Mouse (Mus musculus): ENCODE measurements at regions not wholly inside any gene's neighbourhood (a gene's known extent, or its start where the extent isn't known, plus 50 kb on each side); places are given as distances from the start of the nearest gene placed in this dataset.
"Not testable (repeated sequence)": the region's sequence is repeated elsewhere in the genome, so short reads cannot be mapped to it uniquely, and the experiment has no call there.

DNA sequence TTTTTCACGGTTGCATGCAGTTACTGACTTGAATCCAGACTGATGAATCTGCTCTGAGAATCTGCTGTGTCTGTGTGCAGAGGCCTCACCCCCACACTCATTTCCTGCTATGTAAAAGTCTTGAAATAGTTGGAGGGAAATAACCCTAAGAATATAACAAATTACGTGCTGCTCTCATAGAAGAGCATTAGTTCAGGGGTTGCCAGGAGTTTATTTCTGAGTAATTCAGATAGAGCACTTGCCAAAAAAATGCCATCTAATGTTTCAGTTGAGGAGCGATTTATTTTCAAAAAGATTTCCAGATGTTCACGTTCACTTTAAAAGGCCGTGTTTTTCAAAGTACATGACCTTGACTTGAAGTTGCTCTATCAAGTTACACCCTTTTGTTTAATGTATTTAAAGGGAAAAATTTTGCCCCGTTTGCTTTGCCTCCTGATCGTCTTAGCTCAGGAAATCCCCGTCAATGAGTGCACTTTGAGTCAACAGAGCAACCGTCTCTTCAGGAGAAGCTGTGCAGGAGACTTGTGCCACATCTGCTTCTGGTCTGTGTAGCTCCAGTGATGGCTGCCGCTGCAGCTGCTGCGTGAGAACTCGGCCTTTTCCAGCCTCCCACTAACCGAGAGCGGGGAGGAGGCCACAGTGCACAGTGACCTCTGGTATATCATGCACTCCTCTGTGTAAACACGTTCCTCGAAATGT lies 50.9 kb upstream of the Sec61g start:
- Histone ChIP-seq H3K4me3 (no peak overlapping the region), H3K9me3 (replicated peaks) (no peaks in the 10 kb centered on the region), H3K4me1 (no peaks in the 10 kb centered on the region), H3K27ac (replicated peaks) (no peak overlapping the region), H3K27me3 (ENCODE audit: low read depth, poor library complexity, severe bottlenecking) (no peaks in the 10 kb centered on the region), H3K36me3 (no peaks in the 10 kb centered on the region)
- 62% methylated on average over 16 of the region's 16 CpGs for WGBS
- DNase-seq (ENCODE audit: low spot score), result peak; percentile 41

DNA sequence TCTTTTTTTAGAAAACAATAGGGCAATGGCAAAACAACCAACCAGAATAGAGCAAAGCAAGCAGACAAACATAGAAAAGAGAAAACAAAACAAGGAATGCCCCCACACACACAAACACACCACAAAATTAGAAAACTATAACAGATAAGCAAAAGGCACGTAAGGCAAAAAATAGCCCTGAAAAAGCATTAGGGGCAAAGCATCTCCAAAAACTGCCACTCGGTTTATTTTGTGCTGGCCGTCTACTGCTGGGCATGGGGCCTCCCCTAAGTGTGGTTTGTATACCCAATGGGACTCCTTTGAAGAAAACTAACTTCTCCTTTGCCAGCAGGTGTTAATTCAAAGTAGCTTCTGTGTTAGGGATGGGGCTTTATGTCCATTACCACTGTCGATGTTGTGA lies 53.4 kb upstream of the Sec61g start:
- H3K4me3 ChIP-seq, result no peak overlapping the region
- no peaks in the 10 kb centered on the region for H3K36me3 ChIP-seq
- 90% methylated on average over 4 of the region's 4 CpGs for WGBS
- no peaks in the 10 kb centered on the region for H3K27me3 ChIP-seq (ENCODE audit: low read depth, poor library complexity, severe bottlenecking)
- H3K27ac ChIP-seq (replicated peaks), result no peak overlapping the region
- H3K9me3 ChIP-seq (replicated peaks), result no peaks in the 10 kb centered on the region
- no peaks in the 10 kb centered on the region for H3K4me1 ChIP-seq
- no peak for DNase-seq (ENCODE audit: low spot score)

DNA sequence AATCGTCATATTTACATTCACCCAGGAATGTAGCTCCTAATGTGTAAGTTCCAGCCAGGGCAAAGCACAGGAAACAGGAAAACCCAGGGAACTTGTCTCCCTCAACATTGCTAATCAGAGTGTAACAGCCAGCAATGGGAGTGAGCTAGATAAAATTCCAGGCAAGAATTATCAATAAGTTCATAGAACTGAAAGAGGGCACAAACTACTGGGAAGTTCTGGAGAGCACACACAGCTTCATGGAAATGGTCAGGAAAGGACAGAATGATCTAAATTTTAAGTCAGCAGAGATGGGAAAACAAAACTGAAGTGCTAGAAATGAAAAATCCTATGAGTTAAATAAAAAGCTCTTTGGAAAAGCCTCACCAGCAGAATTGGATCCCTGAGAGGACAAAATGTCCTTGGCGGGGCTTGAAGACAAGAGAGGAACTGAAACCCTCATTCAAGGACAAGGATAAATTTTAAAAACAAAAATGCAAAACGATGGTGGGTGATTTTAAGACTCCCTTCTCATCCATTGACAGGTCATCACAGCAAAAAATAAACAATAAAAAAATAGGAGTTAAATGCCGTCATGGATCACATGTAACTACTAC lies 80.9 kb upstream of the Sec61g start:
- Histone ChIP-seq H3K9me3 (replicated peaks) (no peaks in the 10 kb centered on the region), H3K4me1 (peaks cover 26% of the 10 kb centered on the region), H3K27me3 (ENCODE audit: low read depth, poor library complexity, severe bottlenecking) (no peaks in the 10 kb centered on the region), H3K4me3 (no peak overlapping the region), H3K36me3 (no peaks in the 10 kb centered on the region), H3K27ac (replicated peaks) (no peak overlapping the region)
- WGBS, result 90% methylated on average over 4 of the region's 4 CpGs
- DNase-seq (ENCODE audit: low spot score), result no peak

DNA sequence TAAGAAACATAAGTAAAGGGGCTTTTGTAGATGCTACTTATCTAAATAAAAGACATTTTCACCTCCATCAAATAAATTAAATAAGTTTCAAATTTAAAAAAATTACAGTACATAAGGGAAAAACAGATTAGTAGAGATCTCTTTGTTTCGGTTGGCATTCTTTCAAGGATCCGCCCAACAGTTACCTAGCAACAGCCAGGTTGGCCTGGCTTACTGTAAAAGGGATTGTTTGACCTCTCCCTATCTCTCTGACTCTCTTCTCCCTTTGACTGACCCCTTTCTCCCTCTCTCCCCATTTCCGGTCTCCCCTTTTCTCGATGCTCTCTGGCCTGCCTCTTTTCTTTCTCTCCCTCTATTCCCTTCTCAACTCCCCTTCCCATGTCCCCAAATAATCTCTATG lies 82.3 kb upstream of the Sec61g start:
- DNase-seq (ENCODE audit: low spot score), result no peak
- Histone ChIP-seq H3K27me3 (ENCODE audit: low read depth, poor library complexity, severe bottlenecking) (no peaks in the 10 kb centered on the region), H3K9me3 (replicated peaks) (no peaks in the 10 kb centered on the region), H3K4me1 (peaks cover 36% of the 10 kb centered on the region), H3K36me3 (no peaks in the 10 kb centered on the region), H3K4me3 (no peak overlapping the region), H3K27ac (replicated peaks) (peak overlapping the region; percentile 83)
- WGBS, result 50% methylated on average over 4 of the region's 4 CpGs

GRCm38 (mm10) chr11:16591471-16591921 lies 83.2 kb upstream of the Sec61g start:
- Histone ChIP-seq H3K27me3 (ENCODE audit: low read depth, poor library complexity, severe bottlenecking) (no peaks in the 10 kb centered on the region), H3K4me3 (peak overlapping the region; percentile 14; the same call in 1 of the 2 replicates), H3K36me3 (no peaks in the 10 kb centered on the region), H3K4me1 (peaks cover 37% of the 10 kb centered on the region), H3K27ac (replicated peaks) (peak overlapping the region; percentile 83), H3K9me3 (replicated peaks) (no peaks in the 10 kb centered on the region)
- WGBS, result 3% methylated on average over 7 of the region's 7 CpGs
- peak; percentile 89 for DNase-seq (ENCODE audit: low spot score)

DNA sequence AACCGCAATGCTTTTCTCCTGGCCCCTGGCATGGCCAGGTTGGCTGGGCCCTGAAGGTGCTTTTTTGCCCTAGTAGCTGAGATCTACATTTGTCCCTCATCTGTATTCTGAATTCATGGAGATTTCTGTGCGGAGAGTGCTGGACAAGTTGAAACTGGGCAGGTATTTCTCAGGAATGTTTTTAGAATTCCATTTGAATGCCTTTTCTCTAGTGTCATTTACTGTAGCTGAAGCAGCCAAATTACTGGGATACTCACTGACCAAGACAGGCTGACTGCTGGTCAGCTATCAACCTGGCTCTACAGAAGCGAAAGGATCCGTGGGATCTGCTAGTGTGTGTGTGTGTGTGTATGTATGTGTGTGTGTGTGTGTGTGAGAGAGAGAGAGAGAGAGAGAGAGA lies 83.7 kb upstream of the Sec61g start:
- peak overlapping the region; percentile 14; the same call in 1 of the 2 replicates for H3K4me3 ChIP-seq

DNA sequence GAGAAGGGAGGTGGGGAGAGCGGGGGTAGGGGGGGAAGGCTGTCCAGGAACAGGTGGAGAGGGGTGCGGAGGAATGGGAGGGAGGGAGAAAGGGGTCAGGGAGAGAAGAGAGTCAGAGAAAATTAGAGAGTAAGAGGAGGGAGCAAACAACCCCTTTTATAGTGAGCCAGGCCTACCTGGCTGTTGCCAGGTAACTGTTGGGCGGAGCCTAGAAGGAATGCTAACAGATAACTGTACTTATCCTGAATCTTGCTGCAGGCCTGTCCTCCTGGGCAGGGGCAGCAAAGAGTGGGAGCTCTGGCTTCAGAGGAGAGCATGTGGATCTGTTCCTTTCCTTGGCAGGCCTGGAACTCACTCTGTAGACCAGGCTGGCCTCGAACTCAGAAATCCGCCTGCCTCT lies 84.5 kb upstream of the Sec61g start:
- peaks cover 37% of the 10 kb centered on the region for H3K4me1 ChIP-seq

More for the DNA sequence above, 83.7 kb upstream of the Sec61g start:
- Histone ChIP-seq H3K27me3 (ENCODE audit: low read depth, poor library complexity, severe bottlenecking) (no peaks in the 10 kb centered on the region), H3K27ac (replicated peaks) (peak overlapping the region; percentile 83), H3K9me3 (replicated peaks) (no peaks in the 10 kb centered on the region), H3K36me3 (no peaks in the 10 kb centered on the region), H3K4me1 (peaks cover 37% of the 10 kb centered on the region)
- DNase-seq (ENCODE audit: low spot score), result no peak
- WGBS, result 47% methylated on average over 4 of the region's 4 CpGs

GRCm38 (mm10) chr11:16594832-16595231 lies 86.5 kb upstream of the Sec61g start:
- no peak for DNase-seq (ENCODE audit: low spot score)
- Histone ChIP-seq H3K27ac (replicated peaks) (no peak overlapping the region), H3K9me3 (replicated peaks) (0 out of 2 replicates have a peak, but pooled peaks cover 4% of the 10 kb centered on the region), H3K36me3 (no peaks in the 10 kb centered on the region), H3K4me3 (no peak overlapping the region), H3K4me1 (peaks cover 37% of the 10 kb centered on the region), H3K27me3 (ENCODE audit: low read depth, poor library complexity, severe bottlenecking) (no peaks in the 10 kb centered on the region)
- WGBS, result 56% methylated on average over 1 of the region's 1 CpGs

More for the DNA sequence above, 84.5 kb upstream of the Sec61g start:
- Histone ChIP-seq H3K27ac (replicated peaks) (peak overlapping the region; percentile 83), H3K27me3 (ENCODE audit: low read depth, poor library complexity, severe bottlenecking) (no peaks in the 10 kb centered on the region), H3K9me3 (replicated peaks) (no peaks in the 10 kb centered on the region), H3K4me3 (no peak overlapping the region), H3K36me3 (no peaks in the 10 kb centered on the region)
- no peak for DNase-seq (ENCODE audit: low spot score)
- 93% methylated on average over 5 of the region's 5 CpGs for WGBS

DNA sequence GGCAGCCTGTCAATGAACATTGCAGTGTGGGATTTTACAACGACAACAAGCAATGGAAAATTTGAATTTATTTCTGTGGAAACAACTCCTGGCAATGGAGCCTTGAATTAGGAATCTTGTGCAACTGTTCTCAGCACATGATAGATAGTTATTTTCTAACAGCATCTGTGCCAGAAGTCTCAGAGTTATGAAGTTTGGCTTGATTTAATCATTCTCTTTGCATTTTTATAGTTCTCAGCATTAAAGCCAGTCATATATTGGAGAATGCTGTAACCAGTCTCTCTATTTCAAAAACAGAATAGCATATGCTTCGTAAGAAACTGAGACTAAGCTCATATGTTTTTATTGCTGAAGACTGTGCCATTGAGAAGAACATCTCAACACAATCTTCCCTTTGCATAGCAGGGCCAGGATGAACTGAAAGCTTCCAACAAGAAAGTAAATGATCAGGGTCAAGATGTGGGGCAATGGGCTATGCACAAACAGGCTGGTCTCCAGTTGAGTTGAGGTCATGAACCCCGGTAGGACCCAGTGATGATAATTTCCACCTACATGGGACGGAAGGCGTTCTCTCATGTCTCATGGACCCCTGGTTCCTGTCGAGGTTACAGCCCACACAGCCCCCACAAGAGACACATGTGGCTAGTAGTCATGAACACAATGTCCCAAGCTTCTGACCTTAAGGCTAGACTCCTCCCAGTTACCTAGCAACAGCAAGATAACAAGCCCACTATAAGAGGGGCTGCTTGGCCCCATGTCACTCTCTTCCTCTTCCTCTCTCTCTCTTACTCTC lies 89.0 kb upstream of the Sec61g start:
- no peak overlapping the region for H3K27ac ChIP-seq (replicated peaks)
- no peak for DNase-seq (ENCODE audit: low spot score)
- 86% methylated on average over 6 of the region's 6 CpGs for whole genome bisulfite sequencing
- no peak overlapping the region for H3K4me3 ChIP-seq
- peaks cover 17% of the 10 kb centered on the region for H3K4me1 ChIP-seq
- H3K27me3 ChIP-seq (ENCODE audit: low read depth, poor library complexity, severe bottlenecking), result no peaks in the 10 kb centered on the region
- H3K9me3 ChIP-seq (replicated peaks), result peaks cover 4% of the 10 kb centered on the region; the same call in 1 of the 2 replicates
- no peaks in the 10 kb centered on the region for H3K36me3 ChIP-seq

DNA sequence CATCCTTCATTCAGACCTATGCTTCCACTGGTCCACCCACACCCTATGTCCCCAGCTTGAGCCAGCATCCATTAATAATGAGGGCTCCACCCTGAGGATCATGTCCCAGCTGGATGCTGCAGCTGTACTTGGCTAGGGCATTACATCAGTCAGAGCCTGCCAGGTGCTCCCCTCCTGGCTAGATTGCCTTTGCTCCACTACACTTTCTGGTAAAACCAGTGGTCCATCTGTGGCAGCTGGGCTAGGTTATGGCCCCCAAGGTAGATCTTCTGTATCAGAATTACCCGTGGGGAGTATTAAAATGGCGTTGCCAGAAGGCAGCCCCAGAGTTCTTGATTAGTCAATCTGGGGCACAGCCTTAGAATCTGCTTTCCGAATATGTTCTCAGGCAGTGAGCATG lies 94.7 kb upstream of the Sec61g start:
- Histone ChIP-seq H3K4me3 (no peak overlapping the region), H3K9me3 (replicated peaks) (peaks cover 4% of the 10 kb centered on the region; the same call in 1 of the 2 replicates), H3K27me3 (ENCODE audit: low read depth, poor library complexity, severe bottlenecking) (no peaks in the 10 kb centered on the region), H3K4me1 (no peaks in the 10 kb centered on the region), H3K27ac (replicated peaks) (no peak overlapping the region), H3K36me3 (no peaks in the 10 kb centered on the region)
- WGBS, result 90% methylated on average over 3 of the region's 3 CpGs
- DNase-seq (ENCODE audit: low spot score), result no peak

DNA sequence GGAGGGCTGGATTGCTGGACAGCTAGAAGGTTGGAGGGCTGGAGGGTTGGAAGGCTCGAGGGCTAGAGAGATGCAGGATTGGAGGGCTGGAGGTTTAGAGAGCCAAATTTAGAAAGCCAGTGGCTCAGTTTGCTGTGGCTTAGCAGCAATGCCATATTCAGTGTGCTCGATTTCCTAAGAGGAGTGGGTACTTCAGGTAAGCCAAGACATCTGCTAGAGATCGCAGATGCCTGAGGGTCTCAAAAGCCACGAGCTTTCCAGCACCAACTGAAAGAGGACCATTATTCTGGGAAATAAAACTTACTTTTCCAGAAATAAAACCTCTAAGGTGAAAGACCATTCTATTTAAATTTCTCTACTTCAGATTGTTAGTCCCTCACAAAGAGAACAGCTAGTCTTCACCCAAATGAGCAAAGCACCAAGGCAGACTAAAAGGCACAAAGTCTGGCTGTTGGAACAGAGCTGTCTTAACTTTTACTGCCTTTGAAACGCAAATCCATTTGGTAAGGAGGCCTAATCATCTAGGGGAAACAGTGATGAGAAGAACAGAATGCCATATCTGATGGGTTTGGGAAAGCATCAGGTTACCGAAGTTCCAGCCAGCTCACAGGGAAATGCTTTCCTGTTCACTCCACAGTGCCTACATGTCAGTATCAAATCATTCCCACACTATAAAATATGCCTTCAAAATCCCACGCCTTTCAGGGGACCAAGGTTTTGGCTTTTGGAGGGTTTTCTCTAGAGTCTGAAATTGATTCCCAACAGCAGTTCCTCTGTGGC lies 98.3 kb upstream of the Sec61g start:
- no peak for DNase-seq (ENCODE audit: low spot score)
- Histone ChIP-seq H3K27ac (replicated peaks) (no peak overlapping the region), H3K9me3 (replicated peaks) (no peaks in the 10 kb centered on the region), H3K27me3 (ENCODE audit: low read depth, poor library complexity, severe bottlenecking) (no peaks in the 10 kb centered on the region), H3K36me3 (no peaks in the 10 kb centered on the region), H3K4me3 (no peak overlapping the region), H3K4me1 (no peaks in the 10 kb centered on the region)
- WGBS, result 84% methylated on average over 7 of the region's 7 CpGs

DNA sequence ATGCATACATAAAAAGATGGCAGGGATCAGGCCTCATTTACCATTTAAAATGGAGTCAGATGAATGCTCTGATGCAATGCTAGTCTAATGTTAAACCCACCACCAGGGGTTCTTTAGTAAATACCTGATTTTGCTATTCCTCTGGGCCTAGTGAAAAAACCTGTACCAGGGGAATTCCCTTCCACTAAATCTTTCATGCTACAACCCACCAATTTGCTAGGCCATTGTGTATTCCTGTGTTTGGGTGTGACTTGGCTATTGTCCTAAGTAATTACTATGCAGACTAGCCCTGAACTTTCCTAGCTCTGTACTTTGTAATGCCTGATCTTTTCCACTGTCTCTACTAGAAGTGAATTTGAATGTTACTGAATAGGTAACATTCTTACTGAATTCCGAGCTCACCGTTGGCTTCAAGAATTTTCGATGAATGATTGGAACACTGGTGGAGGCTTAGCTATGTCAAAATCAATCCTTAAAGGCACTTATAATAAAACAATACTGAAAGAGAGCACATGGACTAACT lies 99.7 kb upstream of the Sec61g start:
- H3K27ac ChIP-seq (replicated peaks); H3K36me3 ChIP-seq; H3K4me1 ChIP-seq; DNase-seq (ENCODE audit: low spot score); H3K9me3 ChIP-seq (replicated peaks); H3K4me3 ChIP-seq; H3K27me3 ChIP-seq (ENCODE audit: low read depth, poor library complexity, severe bottlenecking): not testable (repeated sequence)
- WGBS, result 95% methylated on average over 3 of the region's 3 CpGs

All from midbrain, embryonic 10.5 days (tissue).